In the genomic region with DNA sequence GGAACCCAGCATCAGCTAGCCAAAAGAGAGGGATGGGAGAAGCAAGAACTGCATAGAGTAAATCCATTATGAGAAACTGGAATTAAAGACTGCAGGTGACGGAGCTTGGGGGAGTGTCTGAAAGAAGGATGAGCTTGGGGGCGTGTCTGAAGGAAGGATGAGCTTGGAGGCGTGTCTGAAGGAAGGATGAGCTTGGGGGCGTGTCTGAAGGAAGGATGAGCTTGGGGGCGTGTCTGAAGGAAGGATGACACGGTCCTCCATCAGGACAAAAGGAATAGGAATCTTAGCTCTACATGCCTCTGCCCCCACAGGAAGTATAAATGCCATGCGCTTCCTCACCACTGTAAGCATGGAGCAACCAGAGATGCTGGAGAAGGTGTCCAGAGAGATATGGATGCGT, we compare ENCODE assay signal across 8 mouse cellular contexts. TPM values are rescaled to one million over a fixed set of nuclear protein-coding genes. Genes with fewer than 3 reads are reported as not detected.
DNase-seq lines count a peak whose midpoint lies in the region; ATAC-seq lines count a peak whose summit lies in the region.

No protein-coding gene starts in this region.

- peaks cover 16% of the 10 kb centered on the region for H3K27me3 ChIP-seq in limb, embryonic 13.5 days
- peaks cover 16% of the 10 kb centered on the region for H3K27me3 ChIP-seq in limb, embryonic 10.5 days (ENCODE audit: low read depth, poor library complexity, severe bottlenecking)
- no peaks in the 10 kb centered on the region for H3K27me3 ChIP-seq in neural tube, embryonic 14.5 days (ENCODE audit: control insufficient read depth, insufficient read depth, low read length)
- H3K27me3 ChIP-seq in heart, embryonic 10.5 days (ENCODE audit: insufficient read depth, poor library complexity, severe bottlenecking): peaks cover 14% of the 10 kb centered on the region

- H3K4me2 ChIP-seq in limb, embryonic 13.5 days (replicated peaks): peak overlapping the region; percentile 16; the same call in 1 of the 2 replicates
- H3K4me2 ChIP-seq in neural tube, embryonic 14.5 days (ENCODE audit: low read depth, low read length): peak overlapping the region; percentile 35

- no peak for ATAC-seq in limb, embryonic 13.5 days (ENCODE audit: low FRiP score, low read depth)
- peak; percentile 32 for ATAC-seq in granulocyte monocyte progenitor cell, adult 5-6 weeks (replicated peaks; ENCODE audit: poor library complexity, severe bottlenecking)
- ATAC-seq in neural tube, embryonic 14.5 days (ENCODE audit: low read depth): peak; percentile 45; the same call in 1 of the 2 replicates
- no peak for ATAC-seq in megakaryocyte progenitor cell, adult 5-6 weeks (replicated peaks; ENCODE audit: poor library complexity)

- no peak overlapping the region for H3K9ac ChIP-seq in limb, embryonic 13.5 days
- H3K9ac ChIP-seq in neural tube, embryonic 14.5 days (replicated peaks; ENCODE audit: low read depth, low read length): no peak overlapping the region

- DNase-seq in limb, embryonic 10.5 days (ENCODE audit: low spot score): no peak
- DNase-seq in kidney, postnatal 36 days: peak; percentile 54 to 67
- no peak for DNase-seq in frontal cortex, postnatal 14 days (ENCODE audit: low spot score in 2 of 2)
- DNase-seq in heart, embryonic 10.5 days (ENCODE audit: low spot score): no peak

- H3K27ac ChIP-seq in limb, embryonic 13.5 days: no peak overlapping the region
- H3K27ac ChIP-seq in limb, embryonic 10.5 days: no peak overlapping the region
- no peak overlapping the region for H3K27ac ChIP-seq in neural tube, embryonic 14.5 days (ENCODE audit: low read depth, low read length)
- H3K27ac ChIP-seq in heart, embryonic 10.5 days: no peak overlapping the region

- no peaks in the 10 kb centered on the region for H3K9me3 ChIP-seq in limb, embryonic 13.5 days
- H3K9me3 ChIP-seq in limb, embryonic 10.5 days (replicated peaks): no peaks in the 10 kb centered on the region
- no peaks in the 10 kb centered on the region for H3K9me3 ChIP-seq in neural tube, embryonic 14.5 days (ENCODE audit: control insufficient read depth, low read length)
- H3K9me3 ChIP-seq in heart, embryonic 10.5 days: no peaks in the 10 kb centered on the region

- no peak overlapping the region for H3K4me3 ChIP-seq in limb, embryonic 13.5 days
- no peak overlapping the region for H3K4me3 ChIP-seq in limb, embryonic 10.5 days
- peak overlapping the region; percentile 12 for H3K4me3 ChIP-seq in neural tube, embryonic 14.5 days (ENCODE audit: low read depth, low read length)
- no peak overlapping the region for H3K4me3 ChIP-seq in heart, embryonic 10.5 days

- no peaks in the 10 kb centered on the region for H3K36me3 ChIP-seq in limb, embryonic 13.5 days
- no peaks in the 10 kb centered on the region for H3K36me3 ChIP-seq in limb, embryonic 10.5 days
- no peaks in the 10 kb centered on the region for H3K36me3 ChIP-seq in neural tube, embryonic 14.5 days (ENCODE audit: control insufficient read depth, insufficient read depth, low read length)
- H3K36me3 ChIP-seq in heart, embryonic 10.5 days: no peaks in the 10 kb centered on the region

- WGBS in limb, embryonic 13.5 days: 12% methylated on average over 8 of the region's 8 CpGs
- WGBS in limb, embryonic 10.5 days: 3% methylated on average over 8 of the region's 8 CpGs
- 10% methylated on average over 8 of the region's 8 CpGs for WGBS in neural tube, embryonic 14.5 days
- 10% methylated on average over 8 of the region's 8 CpGs for WGBS in heart, embryonic 10.5 days

- H3K4me1 ChIP-seq in limb, embryonic 13.5 days: peaks cover 7% of the 10 kb centered on the region
- H3K4me1 ChIP-seq in limb, embryonic 10.5 days: peaks cover 7% of the 10 kb centered on the region
- no peaks in the 10 kb centered on the region for H3K4me1 ChIP-seq in neural tube, embryonic 14.5 days (ENCODE audit: control insufficient read depth, insufficient read depth, low read length)
- H3K4me1 ChIP-seq in heart, embryonic 10.5 days: peaks cover 10% of the 10 kb centered on the region

RNA-seq across cellular contexts. Expression of a gene that starts 1.4 kb away (rescaled TPM):
- 22.6 and 25.6 TPM in 2 replicates for polyA plus RNA-seq in limb, embryonic 13.5 days (2015; fragmentation: Nextera tagmentation; extraction: Ambion mirVana)
- 12.3 and 19.5 TPM in 2 replicates for polyA plus RNA-seq in limb, embryonic 10.5 days (2016; fragmentation: Nextera tagmentation; extraction: Ambion mirVana)
- total RNA-seq in granulocyte monocyte progenitor cell, adult 5-6 weeks (2014; fragmentation: Nextera tagmentation): 10.5 and 16.7 TPM in 2 replicates
- 4.9 and 6.4 TPM in 2 replicates for total RNA-seq in granulocyte monocyte progenitor cell, adult 5-6 weeks (2017)
- 8.0 and 12.4 TPM in 2 replicates for polyA plus RNA-seq in neural tube, embryonic 14.5 days (2014; fragmentation: Nextera tagmentation; extraction: Ambion mirVana)
- 14.8 and 15.8 TPM in 2 replicates for total RNA-seq in megakaryocyte progenitor cell, adult 5-6 weeks (2015)
- 4.0 and 5.3 TPM in 2 replicates for total RNA-seq in megakaryocyte progenitor cell, adult 5-6 weeks (2017)
- polyA plus RNA-seq in heart, embryonic 10.5 days (2016; fragmentation: Nextera tagmentation; extraction: Ambion mirVana): 9.7 and 13.8 TPM in 2 replicates

RNA-seq across cellular contexts. Expression of a gene that starts 14.6 kb away (rescaled TPM):
- polyA plus RNA-seq in limb, embryonic 13.5 days (2015; fragmentation: Nextera tagmentation; extraction: Ambion mirVana): 0.93 and 0.99 TPM in 2 replicates
- polyA plus RNA-seq in limb, embryonic 10.5 days (2016; fragmentation: Nextera tagmentation; extraction: Ambion mirVana): 0.25 and 1.2 TPM in 2 replicates
- not detected in 2 replicates for total RNA-seq in granulocyte monocyte progenitor cell, adult 5-6 weeks (2014; fragmentation: Nextera tagmentation)
- total RNA-seq in granulocyte monocyte progenitor cell, adult 5-6 weeks (2017): not detected in 2 replicates
- 0.17 TPM in 1 of 2 replicates, not detected in the other for polyA plus RNA-seq in neural tube, embryonic 14.5 days (2014; fragmentation: Nextera tagmentation; extraction: Ambion mirVana)
- total RNA-seq in megakaryocyte progenitor cell, adult 5-6 weeks (2015): not detected in 2 replicates
- not detected in 2 replicates for total RNA-seq in megakaryocyte progenitor cell, adult 5-6 weeks (2017)
- polyA plus RNA-seq in heart, embryonic 10.5 days (2016; fragmentation: Nextera tagmentation; extraction: Ambion mirVana): 0.21 and 0.41 TPM in 2 replicates

RNA-seq across cellular contexts. Expression of a gene that starts 17.6 kb away (rescaled TPM):
- 63.0 and 64.7 TPM in 2 replicates for polyA plus RNA-seq in limb, embryonic 13.5 days (2015; fragmentation: Nextera tagmentation; extraction: Ambion mirVana)
- polyA plus RNA-seq in limb, embryonic 10.5 days (2016; fragmentation: Nextera tagmentation; extraction: Ambion mirVana): 77.0 and 91.8 TPM in 2 replicates
- 74.3 and 81.1 TPM in 2 replicates for total RNA-seq in granulocyte monocyte progenitor cell, adult 5-6 weeks (2014; fragmentation: Nextera tagmentation)
- total RNA-seq in granulocyte monocyte progenitor cell, adult 5-6 weeks (2017): 48.6 and 58.7 TPM in 2 replicates
- polyA plus RNA-seq in neural tube, embryonic 14.5 days (2014; fragmentation: Nextera tagmentation; extraction: Ambion mirVana): 34.0 and 34.7 TPM in 2 replicates
- 68.5 and 72.1 TPM in 2 replicates for total RNA-seq in megakaryocyte progenitor cell, adult 5-6 weeks (2015)
- total RNA-seq in megakaryocyte progenitor cell, adult 5-6 weeks (2017): 54.7 and 58.5 TPM in 2 replicates
- 40.8 and 45.2 TPM in 2 replicates for polyA plus RNA-seq in heart, embryonic 10.5 days (2016; fragmentation: Nextera tagmentation; extraction: Ambion mirVana)

RNA-seq across cellular contexts. Expression of a gene that starts 32.0 kb away (rescaled TPM):
- polyA plus RNA-seq in limb, embryonic 13.5 days (2015; fragmentation: Nextera tagmentation; extraction: Ambion mirVana): not detected in 2 replicates
- polyA plus RNA-seq in limb, embryonic 10.5 days (2016; fragmentation: Nextera tagmentation; extraction: Ambion mirVana): not detected in 2 replicates
- not detected in 2 replicates for total RNA-seq in granulocyte monocyte progenitor cell, adult 5-6 weeks (2014; fragmentation: Nextera tagmentation)
- not detected in 2 replicates for total RNA-seq in granulocyte monocyte progenitor cell, adult 5-6 weeks (2017)
- not detected in 2 replicates for polyA plus RNA-seq in neural tube, embryonic 14.5 days (2014; fragmentation: Nextera tagmentation; extraction: Ambion mirVana)
- total RNA-seq in megakaryocyte progenitor cell, adult 5-6 weeks (2015): not detected in 2 replicates
- total RNA-seq in megakaryocyte progenitor cell, adult 5-6 weeks (2017): not detected in 2 replicates
- polyA plus RNA-seq in heart, embryonic 10.5 days (2016; fragmentation: Nextera tagmentation; extraction: Ambion mirVana): not detected in 2 replicates

RNA-seq across cellular contexts. Expression of a gene that starts 39.3 kb away (rescaled TPM):
- 0.32 and 0.46 TPM in 2 replicates for polyA plus RNA-seq in limb, embryonic 13.5 days (2015; fragmentation: Nextera tagmentation; extraction: Ambion mirVana)
- 0.59 and 0.64 TPM in 2 replicates for polyA plus RNA-seq in limb, embryonic 10.5 days (2016; fragmentation: Nextera tagmentation; extraction: Ambion mirVana)
- not detected in 2 replicates for total RNA-seq in granulocyte monocyte progenitor cell, adult 5-6 weeks (2014; fragmentation: Nextera tagmentation)
- total RNA-seq in granulocyte monocyte progenitor cell, adult 5-6 weeks (2017): 1.9 TPM in 1 of 2 replicates, not detected in the other
- 2.2 and 2.6 TPM in 2 replicates for polyA plus RNA-seq in neural tube, embryonic 14.5 days (2014; fragmentation: Nextera tagmentation; extraction: Ambion mirVana)
- total RNA-seq in megakaryocyte progenitor cell, adult 5-6 weeks (2015): 0.12 TPM in 1 of 2 replicates, not detected in the other
- not detected in 2 replicates for total RNA-seq in megakaryocyte progenitor cell, adult 5-6 weeks (2017)
- 0.59 and 0.67 TPM in 2 replicates for polyA plus RNA-seq in heart, embryonic 10.5 days (2016; fragmentation: Nextera tagmentation; extraction: Ambion mirVana)

Comparison
In these comparisons a context has a peak if more than half of its experiments do, and no peak if none do; other contexts are left out.
1. ATAC-seq: peak in granulocyte monocyte progenitor cell, adult 5-6 weeks (single experiment) and neural tube, embryonic 14.5 days (single experiment); none in limb, embryonic 13.5 days (single experiment) and megakaryocyte progenitor cell, adult 5-6 weeks (single experiment).
2. DNase-seq: peak in kidney, postnatal 36 days (2 of 2); none in limb, embryonic 10.5 days (single experiment), frontal cortex, postnatal 14 days (0 of 2) and heart, embryonic 10.5 days (single experiment).